Mouse (Mus musculus) inflammation-experienced regulatory T-cells (primary cell): ENCODE measurements around the gene Plxnc1. TPM values are rescaled to one million over a fixed set of nuclear protein-coding genes. Genes with fewer than 3 reads are reported as not detected.

Experiments
- polyA plus RNA-seq, 2 experiments: library from polyadenylated mRNA; unstranded; fragments of 100-300 nt; shearing (Covaris generic); gene quantifications; one replicate each; pipeline ENCODE4 v1.2.1; 2017

Gene Plxnc1
- polyA plus RNA-seq: 10 to 100 TPM; 18.4 to 23.8 TPM

DNA sequence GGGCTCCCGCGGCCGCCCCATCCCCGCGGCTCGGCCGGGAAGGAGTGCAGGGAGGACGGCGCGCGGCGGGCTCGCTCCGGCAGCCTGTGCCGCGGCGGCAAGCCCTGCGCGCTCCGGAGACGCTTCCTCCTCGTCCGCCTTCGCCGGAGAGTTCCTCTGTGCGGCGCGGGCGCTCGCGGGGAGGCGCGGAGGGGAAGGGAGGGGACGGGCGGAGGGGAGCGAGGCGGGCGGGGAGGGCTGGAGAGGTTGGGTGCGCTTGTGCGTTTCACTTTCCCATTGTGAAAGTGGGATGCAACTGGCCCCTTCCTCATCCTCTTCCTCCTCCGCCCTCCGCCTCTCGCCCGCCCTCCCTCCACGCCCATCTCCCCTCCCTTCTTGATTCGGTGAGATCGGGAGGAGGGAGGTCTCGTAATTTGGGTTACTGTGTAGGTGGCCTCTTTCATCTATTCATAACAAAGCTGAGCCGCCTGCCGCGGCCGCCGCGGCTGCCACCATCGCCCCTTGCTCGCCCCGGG lies at the start of gene Plxnc1:
Gene Plxnc1 (minus strand): TSS at position 145 of the 515 bp plus-strand sequence.

